Mouse (Mus musculus) E14TG2a.4 (cell line): ENCODE measurements around the gene Cttnbp2nl.

ENCODE experiments used
- H3K27me3 ChIP-seq: 2 replicates; pipeline ENCODE4 v1.6.1; 2014; ENCODE audit warnings: low read length, control low read depth; ENCODE audit not compliant: insufficient read depth
- H3K36me3 ChIP-seq: 2 replicates; pipeline ENCODE4 v1.6.1; 2014; ENCODE audit warnings: low read length, control low read depth; ENCODE audit not compliant: insufficient read depth
- H3K4me1 ChIP-seq: replicated peaks from 2 replicates; pipeline ENCODE4 v1.6.1; 2014; ENCODE audit warnings: low read depth, low read length, control low read depth
- H3K4me3 ChIP-seq: replicated peaks from 2 replicates; pipeline ENCODE4 v1.5.1; 2014; ENCODE audit warnings: mild to moderate bottlenecking, low read length
- H3K9me3 ChIP-seq: 2 replicates; pipeline ENCODE4 v1.6.1; 2014; ENCODE audit warnings: low read length, control low read depth
- CTCF ChIP-seq: conservative IDR thresholded peaks from 2 replicates; pipeline ENCODE4 v1.5.1; 2014; ENCODE audit warnings: low read length
- NANOG ChIP-seq: IDR thresholded peaks from 2 replicates; pipeline ENCODE4 v1.6.1; 2014; ENCODE audit warnings: borderline replicate concordance, low read length, mixed read lengths
- POU5F1 ChIP-seq: IDR thresholded peaks from 2 replicates; pipeline ENCODE4 v1.6.1; 2014; ENCODE audit warnings: low read length, borderline replicate concordance

The Cttnbp2nl gene

DNA sequence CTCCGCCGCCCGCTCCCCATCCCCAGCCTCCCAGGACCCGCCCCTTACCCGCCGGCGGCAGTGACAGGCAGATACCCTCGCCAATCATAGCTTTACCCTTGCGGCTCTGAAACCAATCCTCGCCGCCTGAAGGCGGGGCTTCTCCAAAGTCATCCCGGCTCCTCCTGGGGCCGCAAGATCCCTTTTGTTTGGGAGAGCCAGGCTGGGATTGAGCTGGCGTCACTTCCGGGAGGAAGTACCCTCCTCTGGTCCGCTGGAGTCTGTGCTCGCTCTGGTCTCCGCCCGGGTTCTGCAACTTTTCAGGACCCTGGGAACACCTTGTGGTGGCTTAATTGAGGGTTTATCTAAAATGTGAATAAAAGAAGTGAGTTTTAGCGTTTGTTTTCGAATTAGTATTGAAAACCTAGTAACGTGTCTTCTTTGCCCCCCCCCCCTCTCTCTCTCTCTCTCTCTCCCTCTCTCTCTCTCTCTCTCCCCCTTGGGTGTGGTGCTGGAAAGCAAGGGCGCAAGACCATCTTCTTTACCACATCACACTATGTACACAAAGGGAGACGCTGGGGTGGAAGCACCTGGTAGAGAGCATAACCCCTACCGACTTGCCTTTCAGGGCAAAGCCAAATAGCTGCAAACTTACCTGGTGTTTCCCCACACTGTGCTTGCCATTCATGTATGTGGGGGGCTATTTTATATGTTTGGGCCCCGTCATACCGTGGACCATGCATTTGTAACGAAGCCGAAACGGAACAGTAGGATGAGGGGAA is at the start of gene Cttnbp2nl:
Gene Cttnbp2nl, minus strand, starts transcription at position 210 of the 761 bp plus-strand sequence.
- no peak for TF ChIP-seq POU5F1
- TF ChIP-seq CTCF: no peak
- no peak for TF ChIP-seq NANOG
- peaks cover 46% of the 10 kb centered on the region for H3K4me1 ChIP-seq
- H3K36me3 ChIP-seq: no peaks in the 10 kb centered on the region
- no peaks in the 10 kb centered on the region for H3K9me3 ChIP-seq
- no peaks in the 10 kb centered on the region for H3K27me3 ChIP-seq
- peak within 1 kb of the TSS; percentile 95 for H3K4me3 ChIP-seq

DNA sequence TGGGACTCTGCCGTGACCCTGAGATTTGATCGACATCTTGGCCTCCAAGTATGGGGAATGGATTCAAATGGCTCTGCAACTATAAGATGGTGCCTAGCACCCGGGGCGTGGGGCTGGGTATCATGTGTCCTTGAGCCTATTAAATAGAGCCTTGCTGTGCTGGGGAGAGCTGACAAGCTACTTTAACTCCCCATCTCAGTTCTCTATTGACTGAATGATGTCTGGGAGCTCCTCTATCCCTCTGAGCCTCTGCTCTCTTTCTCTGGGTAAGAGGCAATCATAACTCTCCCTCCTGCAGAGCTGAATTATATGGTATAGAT is 47.3 kb upstream of the Cttnbp2nl start:
- peaks cover 16% of the 10 kb centered on the region for H3K4me1 ChIP-seq
- no peak for TF ChIP-seq CTCF
- no peak for TF ChIP-seq NANOG
- no peak for TF ChIP-seq POU5F1
- H3K4me3 ChIP-seq: no peak overlapping the region
- no peaks in the 10 kb centered on the region for H3K36me3 ChIP-seq
- H3K27me3 ChIP-seq: 0 out of 2 replicates have a peak, but pooled peaks cover 4% of the 10 kb centered on the region
- no peaks in the 10 kb centered on the region for H3K9me3 ChIP-seq

DNA sequence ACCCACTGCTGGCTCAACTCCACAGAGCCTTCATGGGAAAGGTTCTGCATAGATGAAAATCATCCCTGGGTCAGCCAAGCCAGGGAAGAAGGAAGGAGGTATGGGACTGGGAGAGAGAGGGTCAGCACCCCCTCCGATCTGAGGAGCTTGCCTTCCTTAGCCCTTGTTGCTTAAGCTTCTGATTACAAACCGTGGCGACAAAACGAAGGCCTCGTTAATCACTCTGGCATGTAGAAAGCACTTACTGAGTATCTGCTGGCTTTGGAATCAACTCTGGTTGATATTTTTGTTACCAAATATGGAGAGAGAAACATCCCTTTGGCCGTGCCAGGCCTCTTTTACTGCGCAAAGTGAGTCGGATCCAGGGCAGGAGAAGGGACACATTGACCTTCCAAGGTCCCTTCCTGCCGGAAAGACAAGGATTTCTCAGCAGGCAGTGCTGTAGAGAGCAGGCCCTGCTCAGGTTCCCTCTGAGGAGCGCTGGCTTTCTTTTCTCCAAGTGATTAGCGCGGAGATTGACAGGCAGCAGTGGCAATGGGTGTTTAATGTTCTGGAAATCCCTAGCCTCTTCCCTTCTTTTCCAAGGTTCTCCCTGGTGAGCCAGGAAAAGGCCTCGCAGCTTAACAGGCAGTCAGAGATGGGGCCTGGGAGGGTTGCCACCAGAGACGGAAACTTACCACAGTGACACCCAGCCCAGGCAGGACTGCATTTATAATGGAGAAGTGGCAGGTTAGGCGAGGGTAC is 46.8 kb upstream of the Cttnbp2nl start:
- Histone ChIP-seq H3K9me3 (no peaks in the 10 kb centered on the region), H3K36me3 (no peaks in the 10 kb centered on the region), H3K4me3 (peak overlapping the region; percentile 20; the same call in 1 of the 2 replicates), H3K27me3 (0 out of 2 replicates have a peak, but pooled peaks cover 4% of the 10 kb centered on the region), H3K4me1 (peaks cover 16% of the 10 kb centered on the region)
- no peak for TF ChIP-seq CTCF
- peak; percentile 84 for TF ChIP-seq NANOG

DNA sequence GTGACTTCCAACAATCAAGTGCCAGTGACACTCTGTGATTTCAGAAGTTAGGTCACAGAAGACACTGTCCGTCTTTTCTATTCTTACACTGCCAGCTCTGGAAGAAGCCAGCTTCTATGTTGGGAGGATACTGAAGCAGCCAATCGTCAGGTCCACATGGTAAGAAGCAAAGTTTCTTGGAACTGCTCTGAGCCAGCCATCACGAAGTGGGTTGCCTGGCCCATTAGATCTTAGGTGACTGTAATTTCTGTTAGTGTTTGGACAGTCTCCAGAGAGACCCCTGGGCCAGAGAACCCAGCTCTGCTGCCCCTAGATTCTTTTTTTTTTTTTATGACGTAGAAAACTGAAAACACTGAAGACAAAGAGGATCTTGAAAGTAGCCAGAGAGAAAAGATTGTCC is 44.6 kb upstream of the Cttnbp2nl start:
- TF ChIP-seq NANOG: no peak
- TF ChIP-seq CTCF: no peak
- no peak for TF ChIP-seq POU5F1
- H3K36me3 ChIP-seq: no peaks in the 10 kb centered on the region
- H3K4me3 ChIP-seq: no peak overlapping the region
- peaks cover 16% of the 10 kb centered on the region for H3K4me1 ChIP-seq
- H3K9me3 ChIP-seq: no peaks in the 10 kb centered on the region
- H3K27me3 ChIP-seq: 0 out of 2 replicates have a peak, but pooled peaks cover 4% of the 10 kb centered on the region

DNA sequence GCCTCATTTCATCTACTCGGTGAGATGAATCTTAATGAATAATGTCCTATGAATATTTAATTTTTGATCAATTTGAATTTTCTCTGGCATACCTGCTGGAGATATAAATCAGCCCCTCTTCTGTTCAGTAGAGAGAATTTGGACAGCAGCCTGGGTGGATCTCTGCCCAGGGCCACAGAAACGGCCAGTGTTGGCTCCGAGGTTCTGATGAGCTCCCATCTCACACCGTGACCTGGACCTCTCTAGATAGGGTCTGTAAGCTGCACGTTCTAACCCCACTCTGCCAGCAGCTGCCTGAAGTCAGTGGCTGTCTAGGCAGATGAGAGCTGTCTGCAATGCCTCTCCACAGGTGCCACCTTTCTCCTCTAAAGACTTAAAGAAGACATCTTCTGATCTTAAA is 42.1 kb upstream of the Cttnbp2nl start:
- Histone ChIP-seq H3K4me1 (peaks cover 15% of the 10 kb centered on the region), H3K36me3 (no peaks in the 10 kb centered on the region), H3K27me3 (0 out of 2 replicates have a peak, but pooled peaks cover 2% of the 10 kb centered on the region), H3K4me3 (no peak overlapping the region), H3K9me3 (no peaks in the 10 kb centered on the region)
- no peak for TF ChIP-seq NANOG
- no peak for TF ChIP-seq POU5F1
- TF ChIP-seq CTCF: no peak

DNA sequence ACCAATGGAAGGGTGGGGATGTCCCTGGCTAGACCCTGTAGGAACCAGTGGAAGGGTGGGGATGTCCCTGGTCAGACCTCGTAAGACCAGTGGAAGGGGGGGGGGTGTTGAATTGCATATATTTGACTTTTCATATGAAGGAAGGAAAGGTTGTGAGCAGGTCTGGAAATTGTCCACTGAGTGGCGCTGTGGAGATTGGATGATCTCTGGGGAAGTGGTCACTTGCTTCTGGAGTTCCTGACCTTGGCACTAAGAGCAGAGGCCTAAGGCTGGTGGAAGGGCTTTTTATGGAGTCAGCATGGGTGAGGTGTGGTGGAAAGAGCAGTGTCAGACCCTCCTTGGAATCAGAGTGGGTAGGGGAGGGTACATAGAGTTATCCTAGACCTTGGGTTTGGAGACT is 41.5 kb upstream of the Cttnbp2nl start:
- 0 out of 2 replicates have a peak, but pooled peaks cover 2% of the 10 kb centered on the region for H3K27me3 ChIP-seq
- H3K4me1 ChIP-seq: peaks cover 9% of the 10 kb centered on the region; the same call in 1 of the 2 replicates
- H3K36me3 ChIP-seq: no peaks in the 10 kb centered on the region
- TF ChIP-seq CTCF: no peak; the same call in none of the 2 replicates
- TF ChIP-seq POU5F1: no peak
- no peak for TF ChIP-seq NANOG
- no peaks in the 10 kb centered on the region for H3K9me3 ChIP-seq
- no peak overlapping the region for H3K4me3 ChIP-seq

DNA sequence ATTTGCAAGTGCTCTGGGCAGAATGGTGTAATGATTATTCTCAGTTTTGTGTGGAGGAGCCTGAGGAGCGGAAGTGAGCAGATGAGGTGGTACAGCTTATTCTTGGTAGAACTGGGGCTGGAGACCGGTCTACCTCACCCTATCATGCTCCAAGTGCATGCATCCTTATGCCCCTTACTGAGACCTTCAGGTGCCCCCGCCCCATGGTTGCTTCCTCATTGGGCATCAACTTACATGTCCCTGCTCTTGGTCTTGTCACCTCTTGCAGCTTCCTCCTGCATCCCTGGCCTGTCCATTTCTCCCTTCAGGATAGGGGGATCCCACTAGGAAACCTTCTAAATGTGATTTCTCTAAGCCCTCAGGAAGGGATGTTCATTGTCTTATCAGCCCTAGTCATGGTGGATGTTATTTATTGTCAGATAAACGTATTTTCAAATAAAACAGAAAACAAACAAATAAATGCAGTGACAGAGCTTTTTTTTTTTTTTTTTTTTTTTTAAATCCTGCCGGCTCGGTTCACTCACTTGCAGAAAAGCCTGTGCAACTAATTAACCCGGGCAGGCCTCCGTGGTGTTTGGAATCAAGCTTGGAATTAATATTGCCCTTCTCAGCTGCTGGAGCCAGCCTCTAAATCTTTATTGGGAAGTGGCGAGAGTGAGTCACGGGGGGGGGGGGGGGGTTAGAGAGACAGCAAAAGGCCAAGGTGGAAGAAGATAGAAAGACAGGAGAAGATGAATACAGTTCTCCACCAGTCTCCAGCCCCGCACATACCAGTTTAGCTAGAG is 40.0 kb upstream of the Cttnbp2nl start:
- no peak for TF ChIP-seq POU5F1
- TF ChIP-seq NANOG: no peak
- no peak for TF ChIP-seq CTCF
- Histone ChIP-seq H3K4me1 (peaks cover 3% of the 10 kb centered on the region; the same call in 1 of the 2 replicates), H3K27me3 (0 out of 2 replicates have a peak, but pooled peaks cover 2% of the 10 kb centered on the region), H3K4me3 (no peak overlapping the region), H3K9me3 (no peaks in the 10 kb centered on the region), H3K36me3 (no peaks in the 10 kb centered on the region)

DNA sequence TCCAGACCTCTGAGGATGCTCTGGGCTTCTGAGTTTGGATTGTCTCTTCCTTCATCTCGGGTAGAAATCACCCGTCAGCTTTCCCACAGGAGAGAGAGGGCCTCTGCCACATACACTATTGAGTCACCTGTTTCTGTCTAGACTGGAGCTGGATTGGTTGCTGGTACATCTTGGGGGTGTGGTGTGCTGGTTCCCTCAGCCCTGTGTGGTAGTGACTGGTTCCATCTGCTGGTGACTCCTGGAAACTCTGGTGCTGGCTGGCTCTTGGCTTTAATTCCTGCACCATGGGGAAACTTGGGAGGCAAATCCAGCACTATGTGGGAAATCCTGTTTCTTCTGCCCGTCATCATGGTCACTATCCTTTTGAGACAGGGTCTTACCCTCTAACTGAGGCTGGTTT is 38.0 kb upstream of the Cttnbp2nl start:
- no peaks in the 10 kb centered on the region for H3K36me3 ChIP-seq
- H3K4me3 ChIP-seq: no peak overlapping the region
- peaks cover 3% of the 10 kb centered on the region; the same call in 1 of the 2 replicates for H3K4me1 ChIP-seq
- TF ChIP-seq CTCF (peak; percentile 56), NANOG (no peak), POU5F1 (no peak)
- H3K9me3 ChIP-seq: no peaks in the 10 kb centered on the region
- H3K27me3 ChIP-seq: 0 out of 2 replicates have a peak, but pooled peaks cover 2% of the 10 kb centered on the region
